Mouse (Mus musculus): ENCODE measurements around the gene Map3k6. TPM values are rescaled to one million over a fixed set of nuclear protein-coding genes. Genes with fewer than 3 reads are reported as not detected.

Map3k6 gene
- polyA plus RNA-seq (2012; rRNA removed), result 6.7 and 7.5 TPM in 2 replicates
- polyA plus RNA-seq (2014; fragmentation: Nextera tagmentation; extraction: Ambion mirVana), result 9.4 and 10.4 TPM in 2 replicates

DNA sequence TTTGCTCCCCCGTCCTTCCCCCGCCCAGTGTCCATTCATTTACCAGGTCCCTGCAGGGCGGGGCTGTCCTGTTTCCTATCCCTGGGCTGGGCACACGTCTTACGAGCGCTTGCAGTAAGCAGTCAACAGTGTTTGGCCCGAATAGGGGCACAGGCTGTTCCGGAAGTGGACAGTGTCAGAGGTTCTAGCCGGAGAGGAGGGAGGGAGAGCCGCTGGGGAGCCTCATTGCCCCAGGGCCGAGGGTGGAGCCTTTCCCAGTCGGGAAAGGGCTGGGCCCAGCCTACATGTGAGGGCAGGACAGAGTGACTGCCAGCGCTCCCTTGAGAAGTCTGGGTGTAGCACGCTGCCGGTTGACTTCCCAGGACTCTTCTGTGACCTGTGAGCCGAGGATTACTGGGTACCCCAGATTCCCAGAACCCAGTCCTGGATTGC is at the start of gene Map3k6:
TSS of gene Map3k6 (plus strand) at position 329 of the 432 bp plus-strand sequence.
- TF ChIP-seq POLR2A (IDR thresholded peaks at IDR 0.05; ENCODE audit: borderline replicate concordance, extremely low read depth, insufficient read depth, insufficient read length), result no peak
- H3K4me3 ChIP-seq (replicated peaks; ENCODE audit: low read length), result peak within 1 kb of the TSS; percentile 58
- 0 out of 2 replicates have a peak within 1 kb of the TSS, but pooled peaks have one; percentile 35 for H3K27ac ChIP-seq (replicated peaks; ENCODE audit: low read depth, low read length)
- peaks cover 6% of the 10 kb centered on the region; the same call in 1 of the 2 replicates for H3K27me3 ChIP-seq (ENCODE audit: control insufficient read depth, insufficient read depth, low read length)
- no peaks in the 10 kb centered on the region for H3K9me3 ChIP-seq (ENCODE audit: control insufficient read depth, low read length)
- H3K4me1 ChIP-seq (ENCODE audit: control insufficient read depth, insufficient read depth, low read length), result peaks cover 8% of the 10 kb centered on the region
- peak within 1 kb of the TSS; percentile 95 for H3K4me2 ChIP-seq (replicated peaks; ENCODE audit: low read depth, low read length, severe bottlenecking)
- DNase-seq (ENCODE audit: low spot score), result no peak
- no peak for ATAC-seq (ENCODE audit: low FRiP score, low read depth)
- H3K9ac ChIP-seq (ENCODE audit: low read depth, low read length, severe bottlenecking), result peak within 1 kb of the TSS; percentile 69
- 7% methylated on average over 16 of the region's 16 CpGs for WGBS
- no peaks in the 10 kb centered on the region for H3K36me3 ChIP-seq (ENCODE audit: control insufficient read depth, insufficient read depth, low read length)

DNA sequence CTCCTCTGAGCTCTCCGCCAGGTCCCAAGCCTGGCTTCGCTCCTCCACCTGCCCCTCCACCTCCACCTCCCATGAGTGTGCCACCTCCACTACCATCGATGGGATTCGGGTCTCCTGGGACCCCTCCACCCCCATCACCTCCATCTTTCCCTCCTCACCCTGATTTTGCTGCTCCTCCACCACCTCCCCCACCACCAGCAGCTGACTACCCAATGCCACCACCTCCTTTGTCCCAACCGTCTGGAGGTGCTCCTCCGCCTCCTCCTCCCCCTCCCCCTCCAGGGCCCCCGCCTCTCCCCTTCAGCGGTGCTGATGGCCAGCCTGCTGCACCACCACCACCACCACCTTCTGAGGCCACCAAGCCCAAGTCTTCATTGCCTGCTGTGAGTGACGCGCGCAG is 46.1 kb upstream of the Map3k6 start:
- no peak for ATAC-seq (ENCODE audit: low FRiP score, low read depth)
- TF ChIP-seq POLR2A (IDR thresholded peaks at IDR 0.05; ENCODE audit: borderline replicate concordance, extremely low read depth, insufficient read depth, insufficient read length), result no peak
- Histone ChIP-seq H3K4me3 (replicated peaks; ENCODE audit: low read length) (no peak overlapping the region), H3K27ac (replicated peaks; ENCODE audit: low read depth, low read length) (no peak overlapping the region), H3K9me3 (ENCODE audit: control insufficient read depth, low read length) (no peaks in the 10 kb centered on the region), H3K4me2 (replicated peaks; ENCODE audit: low read depth, low read length, severe bottlenecking) (no peak overlapping the region), H3K36me3 (ENCODE audit: control insufficient read depth, insufficient read depth, low read length) (peaks cover 73% of the 10 kb centered on the region), H3K4me1 (ENCODE audit: control insufficient read depth, insufficient read depth, low read length) (peaks cover 32% of the 10 kb centered on the region), H3K27me3 (ENCODE audit: control insufficient read depth, insufficient read depth, low read length) (no peaks in the 10 kb centered on the region), H3K9ac (ENCODE audit: low read depth, low read length, severe bottlenecking) (no peak overlapping the region)
- no peak for DNase-seq (ENCODE audit: low spot score)
- 86% methylated on average over 11 of the region's 11 CpGs for WGBS

DNA sequence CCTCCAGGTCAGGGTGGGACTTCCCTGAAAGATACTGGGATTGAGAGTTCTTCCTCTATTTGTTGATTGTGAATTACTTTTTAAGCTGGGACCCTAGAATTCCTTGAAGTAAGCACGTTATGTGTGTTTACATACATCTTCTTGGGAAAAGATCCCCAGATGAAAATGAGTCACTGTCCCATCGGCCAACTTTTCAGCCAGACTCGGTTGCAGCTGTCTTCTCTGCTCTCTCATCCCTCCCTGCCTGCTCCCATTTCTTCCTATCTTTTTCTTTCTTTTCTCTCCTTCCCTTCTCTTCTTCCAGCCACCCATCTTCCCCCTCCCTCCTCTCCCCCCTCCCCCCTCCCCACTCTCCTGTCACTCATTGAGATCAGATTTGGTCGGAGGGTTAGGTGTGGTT is 45.6 kb upstream of the Map3k6 start:
- Histone ChIP-seq H3K4me2 (replicated peaks; ENCODE audit: low read depth, low read length, severe bottlenecking) (no peak overlapping the region), H3K4me1 (ENCODE audit: control insufficient read depth, insufficient read depth, low read length) (peaks cover 37% of the 10 kb centered on the region), H3K4me3 (replicated peaks; ENCODE audit: low read length) (no peak overlapping the region), H3K27ac (replicated peaks; ENCODE audit: low read depth, low read length) (no peak overlapping the region), H3K27me3 (ENCODE audit: control insufficient read depth, insufficient read depth, low read length) (no peaks in the 10 kb centered on the region), H3K9me3 (ENCODE audit: control insufficient read depth, low read length) (no peaks in the 10 kb centered on the region), H3K9ac (ENCODE audit: low read depth, low read length, severe bottlenecking) (no peak overlapping the region), H3K36me3 (ENCODE audit: control insufficient read depth, insufficient read depth, low read length) (peaks cover 68% of the 10 kb centered on the region)
- no peak for TF ChIP-seq POLR2A (IDR thresholded peaks at IDR 0.05; ENCODE audit: borderline replicate concordance, extremely low read depth, insufficient read depth, insufficient read length)
- DNase-seq (ENCODE audit: low spot score) (no peak), ATAC-seq (ENCODE audit: low FRiP score, low read depth) (no peak)
- 71% methylated on average over 4 of the region's 4 CpGs for WGBS

DNA sequence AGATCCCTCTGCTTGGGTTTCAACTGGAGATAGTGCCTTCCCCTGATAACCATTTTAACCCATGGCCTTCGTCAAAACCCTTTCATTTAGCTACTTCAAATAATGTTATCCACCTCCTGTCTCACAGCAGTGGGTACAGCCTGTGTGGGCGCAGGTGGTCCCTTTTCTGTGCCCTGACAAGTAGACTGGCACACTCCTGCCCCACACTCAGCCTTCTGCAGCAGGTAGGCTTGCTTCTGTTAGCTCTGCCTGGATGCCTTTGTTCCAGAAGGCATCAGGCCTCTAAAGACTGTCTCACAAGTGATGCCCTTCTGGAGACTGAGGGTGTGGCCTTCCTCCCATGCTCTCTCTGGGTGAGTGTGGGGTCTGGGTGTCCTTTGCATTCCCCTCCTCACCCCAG is 44.5 kb upstream of the Map3k6 start:
- no peaks in the 10 kb centered on the region for H3K9me3 ChIP-seq (ENCODE audit: control insufficient read depth, low read length)
- H3K9ac ChIP-seq (ENCODE audit: low read depth, low read length, severe bottlenecking), result no peak overlapping the region
- no peak for ATAC-seq (ENCODE audit: low FRiP score, low read depth)
- DNase-seq (ENCODE audit: low spot score), result no peak
- no peak overlapping the region for H3K4me2 ChIP-seq (replicated peaks; ENCODE audit: low read depth, low read length, severe bottlenecking)
- H3K4me1 ChIP-seq (ENCODE audit: control insufficient read depth, insufficient read depth, low read length), result peaks cover 48% of the 10 kb centered on the region
- H3K4me3 ChIP-seq (replicated peaks; ENCODE audit: low read length), result no peak overlapping the region
- H3K36me3 ChIP-seq (ENCODE audit: control insufficient read depth, insufficient read depth, low read length), result peaks cover 56% of the 10 kb centered on the region
- WGBS, result 79% methylated on average over 2 of the region's 2 CpGs
- H3K27me3 ChIP-seq (ENCODE audit: control insufficient read depth, insufficient read depth, low read length), result no peaks in the 10 kb centered on the region
- peak overlapping the region; percentile 79 for H3K27ac ChIP-seq (replicated peaks; ENCODE audit: low read depth, low read length)
- no peak for TF ChIP-seq POLR2A (IDR thresholded peaks at IDR 0.05; ENCODE audit: borderline replicate concordance, extremely low read depth, insufficient read depth, insufficient read length)

DNA sequence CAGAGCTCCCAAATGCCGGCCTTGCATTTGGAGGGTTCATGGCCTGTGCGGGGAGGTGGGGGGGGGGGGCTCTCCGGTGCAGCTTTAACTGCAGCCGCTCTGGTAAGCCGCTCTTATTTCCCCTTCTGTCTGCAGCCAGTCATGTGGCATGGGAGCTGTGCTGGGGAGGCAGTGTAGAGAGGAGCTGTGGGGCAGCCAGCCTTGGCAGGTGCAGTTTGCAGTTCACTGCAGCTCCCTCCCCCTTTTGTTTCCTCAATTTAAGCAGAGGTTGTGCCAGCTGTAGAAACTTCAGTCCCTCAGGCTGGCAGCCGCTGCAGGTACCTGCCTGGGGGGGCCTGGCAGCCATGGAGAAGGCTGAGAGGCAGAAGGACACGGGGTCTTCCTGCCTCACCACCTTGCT is 43.8 kb upstream of the Map3k6 start:
- H3K27me3 ChIP-seq (ENCODE audit: control insufficient read depth, insufficient read depth, low read length), result no peaks in the 10 kb centered on the region
- no peaks in the 10 kb centered on the region for H3K9me3 ChIP-seq (ENCODE audit: control insufficient read depth, low read length)
- peaks cover 49% of the 10 kb centered on the region for H3K36me3 ChIP-seq (ENCODE audit: control insufficient read depth, insufficient read depth, low read length)
- no peak for DNase-seq (ENCODE audit: low spot score)
- ATAC-seq (ENCODE audit: low FRiP score, low read depth), result no peak
- TF ChIP-seq POLR2A (IDR thresholded peaks at IDR 0.05; ENCODE audit: borderline replicate concordance, extremely low read depth, insufficient read depth, insufficient read length), result no peak
- WGBS, result 11% methylated on average over 7 of the region's 7 CpGs
- peak overlapping the region; percentile 79 for H3K27ac ChIP-seq (replicated peaks; ENCODE audit: low read depth, low read length)
- peaks cover 51% of the 10 kb centered on the region for H3K4me1 ChIP-seq (ENCODE audit: control insufficient read depth, insufficient read depth, low read length)
- H3K4me2 ChIP-seq (replicated peaks; ENCODE audit: low read depth, low read length, severe bottlenecking), result no peak overlapping the region
- H3K9ac ChIP-seq (ENCODE audit: low read depth, low read length, severe bottlenecking), result peak overlapping the region; percentile 2; the same call in 1 of the 2 replicates
- H3K4me3 ChIP-seq (replicated peaks; ENCODE audit: low read length), result no peak overlapping the region
